Mouse (Mus musculus) v-Abl transformed pro-B cells (cell line): ENCODE results near the gene Tshr.
"Not testable (repeated sequence)": the region's sequence is repeated elsewhere in the genome, so short reads cannot be mapped to it uniquely, and the experiment has no call there.

Source experiments
- in situ Hi-C, 2 experiments: fragments of 400-800 bp; cut with MboI; formaldehyde crosslinking; loops; one replicate each; pipeline ENCODE4 v1.15.1; 2025; ENCODE audit not compliant: unreplicated experiment in 2 of 2

The Tshr gene

GRCm38 (mm10) chr12:91495497-91496225, 111.3 kb downstream of the Tshr start:
- in situ Hi-C loops = no loop called here

DNA sequence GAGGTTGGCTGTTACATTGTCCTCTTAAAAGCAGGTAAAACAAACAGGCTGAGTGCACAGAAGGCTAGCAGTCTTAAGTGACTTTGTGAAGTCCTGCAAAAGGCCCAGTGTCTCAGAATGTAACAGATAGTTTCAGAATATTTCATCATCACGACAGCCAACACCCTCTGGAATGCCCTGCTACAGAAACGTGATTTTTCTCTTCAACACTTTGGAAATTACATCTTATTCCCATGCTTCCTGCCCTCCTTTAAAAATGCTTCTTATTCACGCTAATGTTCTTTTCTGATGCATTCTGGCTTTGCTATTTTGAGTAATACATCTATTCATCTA, 111.8 kb downstream of the Tshr start:
- in situ Hi-C loops = no loop called here

GRCm38 (mm10) chr12:91500475-91500874, 116.1 kb downstream of the Tshr start:
- in situ Hi-C loops = no loop called here

GRCm38 (mm10) chr12:91511766-91512165, 127.4 kb downstream of the Tshr start:
- in situ Hi-C loops = no loop called here

DNA sequence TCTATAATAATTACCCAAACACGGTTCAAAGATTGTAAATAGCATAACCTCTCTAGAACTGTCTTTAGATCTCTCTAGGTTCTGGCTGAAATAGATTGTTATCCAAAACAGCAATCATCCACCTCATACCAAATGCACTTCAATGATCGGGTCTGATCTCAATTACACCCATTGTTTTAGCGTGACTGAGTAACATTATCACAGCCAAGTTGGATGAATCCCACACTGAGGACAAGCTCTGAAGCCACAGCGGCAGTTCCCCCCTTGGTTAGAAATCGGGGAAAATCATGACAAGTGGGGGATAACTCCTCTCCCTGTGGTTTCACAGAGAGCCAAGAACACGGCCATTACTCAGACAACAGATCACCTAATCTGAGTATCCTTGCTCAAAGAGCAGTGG, 129.6 kb downstream of the Tshr start:
- in situ Hi-C loops = no loop called here

DNA sequence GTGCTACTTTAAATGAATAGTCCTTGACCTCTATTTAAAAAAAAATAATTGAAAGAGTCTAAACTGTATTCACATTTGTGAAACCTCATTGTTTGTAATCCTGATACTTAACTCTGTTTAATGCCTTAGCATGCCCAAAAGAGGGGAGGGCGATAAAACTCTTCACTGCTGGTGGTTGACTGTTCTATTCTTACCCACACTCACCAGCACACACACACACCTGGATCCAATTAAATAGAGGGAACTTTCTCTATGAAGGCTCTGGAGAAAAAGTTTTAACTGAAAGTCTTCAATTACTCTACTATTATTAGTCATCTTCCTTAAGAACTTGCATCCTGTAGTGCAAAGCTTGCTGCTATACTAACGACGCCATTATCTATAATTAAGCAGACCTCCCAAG, 133.4 kb downstream of the Tshr start:
- in situ Hi-C loops = no loop called here

GRCm38 (mm10) chr12:91523626-91524025, 139.3 kb downstream of the Tshr start:
- in situ Hi-C loops = no loop called here

DNA sequence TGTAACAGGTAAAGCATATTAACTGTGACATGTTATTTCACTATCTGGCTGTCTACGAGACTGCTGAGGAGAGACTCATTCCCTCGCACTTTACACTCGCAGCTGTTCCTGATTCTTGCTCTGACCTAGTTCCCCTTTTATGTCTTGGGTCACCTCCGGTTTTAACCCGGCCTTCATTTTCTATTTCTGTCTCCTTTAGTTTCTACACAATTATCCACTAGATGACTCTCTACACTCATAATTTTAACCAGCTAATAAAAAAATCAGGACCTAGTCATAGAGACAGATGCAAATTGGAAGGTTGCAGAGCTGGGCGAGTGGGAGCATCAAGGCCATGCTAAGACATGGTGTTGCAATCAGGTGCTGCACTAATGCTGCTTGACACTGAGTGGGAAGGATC, 150.2 kb downstream of the Tshr start:
- in situ Hi-C loops = no loop called here

- in situ Hi-C loops = no loop called here
Measured at GRCm38 (mm10) chr12:91540202-91540601, 155.8 kb downstream of the Tshr start.

GRCm38 (mm10) chr12:91549471-91549870, 165.1 kb downstream of the Tshr start:
- in situ Hi-C loops = no loop called here

- in situ Hi-C loops = no loop called here
Measured at GRCm38 (mm10) chr12:91551773-91552526, 167.6 kb downstream of the Tshr start.

GRCm38 (mm10) chr12:91557358-91558005, 173.1 kb downstream of the Tshr start:
- in situ Hi-C loops = not testable (repeated sequence)

GRCm38 (mm10) chr12:91558152-91558551, 173.8 kb downstream of the Tshr start:
- in situ Hi-C loops = not testable (repeated sequence)

GRCm38 (mm10) chr12:91567145-91567544, 182.8 kb downstream of the Tshr start:
- in situ Hi-C loops = no loop called here

DNA sequence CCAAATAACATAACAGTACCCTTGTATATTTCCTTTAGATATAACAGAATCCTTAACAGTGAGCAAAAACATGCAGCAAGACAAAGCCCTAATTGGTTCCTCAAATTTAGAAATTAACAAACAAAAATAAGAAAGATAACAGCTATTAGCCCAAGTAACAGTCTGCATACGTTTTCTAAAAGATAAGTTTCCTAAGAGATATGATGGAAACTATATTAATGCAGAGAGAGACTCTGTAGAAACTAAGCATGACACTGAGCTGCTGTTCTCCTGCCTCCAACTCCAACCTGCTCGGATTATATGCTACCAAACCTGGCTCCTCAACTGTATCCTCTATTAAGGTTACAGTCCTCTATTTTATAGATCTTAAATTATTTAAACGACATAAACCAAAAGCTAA, 184.9 kb downstream of the Tshr start:
- in situ Hi-C loops = no loop called here

DNA sequence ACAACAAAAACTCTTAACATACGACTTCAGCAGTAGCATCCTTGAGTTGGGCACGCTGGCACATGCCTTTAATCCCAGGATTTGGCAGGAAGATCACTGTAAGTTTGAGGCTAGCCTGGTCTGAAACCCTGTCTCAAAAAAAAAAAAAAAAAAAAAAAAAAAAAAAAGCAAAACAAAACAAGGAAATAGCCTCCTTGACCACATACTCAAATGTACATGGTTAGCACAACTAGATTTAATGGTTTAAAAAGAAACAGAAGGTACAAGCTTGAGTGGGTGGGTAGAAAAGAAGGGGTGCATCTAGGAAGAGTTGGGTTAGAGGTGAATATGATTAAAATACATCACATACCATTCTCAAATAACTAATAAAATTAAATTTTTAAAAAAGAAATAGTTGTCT, 187.3 kb downstream of the Tshr start:
- in situ Hi-C loops = no loop called here

- in situ Hi-C loops = loop anchor here (10.0 to 25.0 kb wide), 3 partner anchors 842 to 1315 kb away; partner anchors contain the start of gene Dio2 (in 2 of the 2)
Measured at GRCm38 (mm10) chr12:91579665-91580064, 195.3 kb downstream of the Tshr start.

- in situ Hi-C loops = loop anchor here (10.0 to 25.0 kb wide), 3 partner anchors 844 to 1313 kb away; partner anchors contain the start of gene Dio2 (in 2 of the 2)
Measured at GRCm38 (mm10) chr12:91581204-91582070, 197.1 kb downstream of the Tshr start.

GRCm38 (mm10) chr12:91582362-91583002, 198.1 kb downstream of the Tshr start:
- in situ Hi-C loops = loop anchor here (10.0 to 25.0 kb wide), 3 partner anchors 845 to 1312 kb away; partner anchors contain the start of gene Dio2 (in 2 of the 2)

DNA sequence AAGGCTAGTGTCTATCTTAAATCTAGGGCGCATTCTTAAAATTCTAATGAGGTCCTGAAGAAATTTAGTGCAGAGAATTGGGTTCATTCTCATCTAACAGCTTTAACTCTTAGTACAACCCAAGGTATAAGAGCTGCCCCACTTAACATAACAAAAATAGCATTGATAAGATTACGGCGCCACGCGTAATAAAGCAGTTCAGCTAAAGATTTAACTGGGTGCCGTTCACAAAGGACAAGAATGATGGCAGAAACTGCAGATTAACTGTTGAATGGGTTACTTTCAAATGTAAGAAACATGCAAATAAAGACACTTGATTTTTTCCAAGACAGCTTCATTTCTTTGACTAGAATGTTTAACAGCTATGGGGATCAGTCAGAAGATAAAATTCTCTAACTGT, 199.0 kb downstream of the Tshr start:
- in situ Hi-C loops = loop anchor here (10.0 to 25.0 kb wide), 3 partner anchors 846 to 1311 kb away; partner anchors contain the start of gene Dio2 (in 2 of the 2)
